Mouse (Mus musculus) liver, postnatal 0 days (tissue): ENCODE data around the gene Tex2. TPM values are rescaled to one million over a fixed set of nuclear protein-coding genes. Genes with fewer than 3 reads are reported as not detected.
A peak's percentile ranks its signal among the peaks of the same experiment; 100 is the strongest.

ENCODE experiments used
- ATAC-seq: fragments of 200-750 bp; cut with Nextera tagmentation; 2 replicates; pipeline ENCODE4 v1.8.0; 2017; ENCODE audit warnings: mild to moderate bottlenecking, moderate library complexity
- DNase-seq: peaks from one replicate; pipeline ENCODE4 v3.0.0-alpha.2; 2016
- H3K27ac ChIP-seq: fragments of 300-500 bp; sonication (generic); 2 replicates; pipeline ENCODE4 v1.5.1; 2014; ENCODE audit warnings: antibody characterized with exemption, moderate library complexity, mild to moderate bottlenecking, low read depth
- H3K27me3 ChIP-seq: fragments of 300-500 bp; sonication (generic); 2 replicates; pipeline ENCODE4 v1.6.1; 2014; ENCODE audit warnings: low read length, control low read depth, mixed read lengths; ENCODE audit not compliant: insufficient read depth
- H3K36me3 ChIP-seq: fragments of 300-500 bp; sonication (generic); replicated peaks from 2 replicates; pipeline ENCODE4 v1.6.1; 2014; ENCODE audit warnings: mild to moderate bottlenecking, control low read depth, low read length, moderate library complexity, mixed read lengths; ENCODE audit not compliant: insufficient read depth
- H3K4me1 ChIP-seq: fragments of 300-500 bp; sonication (generic); 2 replicates; pipeline ENCODE4 v1.6.1; 2014; ENCODE audit warnings: antibody characterized with exemption, mild to moderate bottlenecking, control low read depth; ENCODE audit not compliant: insufficient read depth
- H3K4me2 ChIP-seq: fragments of 300-500 bp; sonication (generic); 2 replicates; pipeline ENCODE4 v1.6.1; 2014; ENCODE audit warnings: low read depth, mild to moderate bottlenecking, low read length, moderate library complexity, mixed read lengths
- H3K4me3 ChIP-seq: fragments of 300-500 bp; sonication (generic); 2 replicates; pipeline ENCODE4 v1.5.1; 2014; ENCODE audit warnings: low read depth, low read length
- H3K9ac ChIP-seq: fragments of 300-500 bp; sonication (generic); replicated peaks from 2 replicates; pipeline ENCODE4 v1.6.1; 2014; ENCODE audit warnings: mild to moderate bottlenecking, moderate library complexity
- H3K9me3 ChIP-seq: fragments of 300-500 bp; sonication (generic); 2 replicates; pipeline ENCODE4 v1.6.1; 2016; ENCODE audit warnings: mild to moderate bottlenecking, control low read depth, low read length, mixed read lengths
- CTCF ChIP-seq: sonication (generic); IDR thresholded peaks from 2 replicates; pipeline ENCODE4 v1.5.1; 2016; ENCODE audit warnings: antibody characterized with exemption, low read depth
- EP300 ChIP-seq: IDR thresholded peaks from 2 replicates; pipeline ENCODE4 v1.6.1; 2016; ENCODE audit warnings: antibody characterized with exemption, low read depth, mild to moderate bottlenecking
- WGBS: fragments of 180-500 bp; shearing (Covaris S2); extraction: QIAGEN DNeasy Blood & Tissue Kit; methylation state at CpG from one replicate; pipeline ENCODE4 v1.1.7; 2014; ENCODE audit not compliant: insufficient replicate concordance; 5-methylcytosine and 5-hydroxymethylcytosine counted together
- polyA plus RNA-seq: library from polyadenylated mRNA; unstranded; fragments of >200 nt; fragmentation: Nextera tagmentation; extraction: Ambion mirVana; gene quantifications from 2 replicates; pipeline ENCODE4 v1.2.1, GENCODE M21; 2015

Gene Tex2
- polyA plus RNA-seq, 1 experiment from 2014 or later, result 11.3 TPM

DNA sequence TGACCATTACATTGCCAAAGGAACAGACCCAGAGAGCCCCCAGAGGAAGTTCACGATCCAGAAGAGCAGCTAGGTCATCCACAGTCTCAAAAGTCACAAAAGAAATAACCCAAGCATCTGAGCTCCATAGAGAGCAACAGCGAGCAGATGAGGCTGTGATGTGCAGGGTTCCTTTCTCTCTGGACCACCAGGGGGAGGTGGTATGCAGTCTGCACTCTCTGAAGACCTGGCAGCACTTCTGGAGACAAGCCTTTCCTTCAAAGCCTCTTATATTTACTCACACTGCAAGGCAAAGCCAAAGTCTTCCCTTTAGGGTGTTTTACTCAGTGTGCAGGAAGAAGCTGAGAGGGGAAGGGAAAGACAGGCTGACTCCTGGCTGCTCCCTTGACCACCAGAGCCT lies 100.1 kb downstream of the Tex2 start:
- H3K9ac ChIP-seq, result no peak overlapping the region

DNA sequence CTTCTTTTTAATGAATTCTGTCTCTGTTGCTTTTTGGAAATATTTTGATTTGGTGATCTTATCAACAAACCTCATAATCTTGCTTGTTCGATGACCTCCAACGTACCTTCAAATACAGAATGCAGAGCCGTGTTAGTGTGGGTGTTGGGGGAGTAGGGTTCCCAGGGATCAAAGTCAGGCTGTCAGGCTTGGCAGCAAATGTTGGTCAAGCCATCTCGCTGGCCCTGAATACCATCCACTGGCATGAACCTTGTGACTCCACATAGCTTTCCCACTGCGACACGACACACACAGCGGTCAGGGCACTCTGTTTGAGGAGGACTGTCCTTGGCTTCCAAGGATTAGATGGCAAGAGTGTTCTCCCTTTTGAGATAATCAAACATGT lies 101.2 kb downstream of the Tex2 start:
- WGBS, result 78% methylated on average over 7 of the region's 7 CpGs
- Histone ChIP-seq H3K36me3 (peaks cover 32% of the 10 kb centered on the region), H3K4me3 (no peak overlapping the region)

More for the DNA sequence above, 100.1 kb downstream of the Tex2 start:
- Histone ChIP-seq H3K27me3 (no peaks in the 10 kb centered on the region), H3K4me1 (peaks cover 12% of the 10 kb centered on the region), H3K4me3 (no peak overlapping the region), H3K27ac (0 out of 2 replicates have a peak overlapping the region, but pooled peaks have one; percentile 61), H3K9me3 (no peaks in the 10 kb centered on the region), H3K36me3 (peaks cover 28% of the 10 kb centered on the region), H3K4me2 (no peak overlapping the region)
- ATAC-seq, result no peak
- TF ChIP-seq CTCF (peak; percentile 74), EP300 (no peak)
- no peak for DNase-seq
- 60% methylated on average over 2 of the region's 2 CpGs for WGBS

DNA sequence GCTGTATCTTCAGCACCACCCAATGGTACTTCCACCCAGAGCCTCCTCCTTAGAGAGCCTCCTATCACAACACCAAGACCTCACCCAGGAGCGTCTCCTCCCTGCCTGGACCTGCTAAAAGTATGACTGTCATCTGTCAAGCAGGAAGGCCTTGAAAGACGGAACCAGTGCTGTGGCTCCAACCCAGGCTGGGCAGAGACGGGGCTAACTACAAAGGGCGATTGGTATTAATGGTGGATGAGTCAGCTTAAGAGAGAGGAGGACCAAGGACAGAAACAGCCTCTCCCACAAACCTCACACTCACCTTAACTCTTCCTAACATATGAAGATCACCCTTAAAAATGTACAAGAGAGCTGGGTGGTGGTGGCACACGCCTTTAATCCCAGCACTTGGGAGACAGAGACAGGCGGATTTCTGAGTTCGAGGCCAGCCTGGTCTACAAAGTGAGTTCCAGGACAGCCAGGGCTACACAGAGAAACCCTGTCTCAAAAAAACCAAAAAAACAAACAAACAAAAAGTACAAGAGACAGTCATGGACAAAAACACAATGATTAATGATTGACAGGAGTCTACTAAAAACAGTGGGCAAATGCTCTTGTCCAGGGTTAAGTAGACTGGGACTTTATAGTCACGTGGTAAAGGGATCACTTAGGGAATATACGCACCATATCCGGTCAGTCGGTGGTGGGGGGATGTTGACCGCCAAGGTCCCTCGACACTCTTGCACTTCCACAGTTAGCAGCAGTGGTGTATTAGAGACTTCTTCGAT lies 101.8 kb downstream of the Tex2 start:
- no peaks in the 10 kb centered on the region for H3K9me3 ChIP-seq
- no peak overlapping the region for H3K4me3 ChIP-seq
- ATAC-seq, result no peak
- no peaks in the 10 kb centered on the region for H3K27me3 ChIP-seq
- peaks cover 37% of the 10 kb centered on the region for H3K36me3 ChIP-seq
- 78% methylated on average over 14 of the region's 14 CpGs for WGBS
- H3K27ac ChIP-seq, result 0 out of 2 replicates have a peak overlapping the region, but pooled peaks have one; percentile 2
- H3K4me1 ChIP-seq, result peaks cover 12% of the 10 kb centered on the region
- TF ChIP-seq EP300 (no peak), CTCF (no peak)
- DNase-seq, result no peak
- no peak overlapping the region for H3K9ac ChIP-seq
- no peak overlapping the region for H3K4me2 ChIP-seq

More for the DNA sequence above, 101.2 kb downstream of the Tex2 start:
- Histone ChIP-seq H3K27ac (0 out of 2 replicates have a peak overlapping the region, but pooled peaks have one; percentile 16), H3K9ac (no peak overlapping the region), H3K4me2 (no peak overlapping the region), H3K27me3 (no peaks in the 10 kb centered on the region), H3K9me3 (no peaks in the 10 kb centered on the region), H3K4me1 (peaks cover 12% of the 10 kb centered on the region)
- ATAC-seq (no peak), DNase-seq (no peak)
- TF ChIP-seq CTCF (no peak), EP300 (no peak)

- H3K27ac ChIP-seq, result peak overlapping the region; percentile 34; the same call in 1 of the 2 replicates
- H3K27me3 ChIP-seq, result no peaks in the 10 kb centered on the region
- 90% methylated on average over 7 of the region's 7 CpGs for WGBS
- TF ChIP-seq EP300 (no peak), CTCF (no peak)
- no peak for DNase-seq
- H3K36me3 ChIP-seq, result peaks cover 37% of the 10 kb centered on the region
- no peak overlapping the region for H3K9ac ChIP-seq
- peak; percentile 31 for ATAC-seq
- H3K4me2 ChIP-seq, result no peak overlapping the region
- H3K9me3 ChIP-seq, result no peaks in the 10 kb centered on the region
- H3K4me3 ChIP-seq, result no peak overlapping the region
- H3K4me1 ChIP-seq, result no peaks in the 10 kb centered on the region; the same call in 1 of the 2 replicates
Observed at GRCm38 (mm10) chr11:106507638-106508037, 105.6 kb downstream of the Tex2 start.

DNA sequence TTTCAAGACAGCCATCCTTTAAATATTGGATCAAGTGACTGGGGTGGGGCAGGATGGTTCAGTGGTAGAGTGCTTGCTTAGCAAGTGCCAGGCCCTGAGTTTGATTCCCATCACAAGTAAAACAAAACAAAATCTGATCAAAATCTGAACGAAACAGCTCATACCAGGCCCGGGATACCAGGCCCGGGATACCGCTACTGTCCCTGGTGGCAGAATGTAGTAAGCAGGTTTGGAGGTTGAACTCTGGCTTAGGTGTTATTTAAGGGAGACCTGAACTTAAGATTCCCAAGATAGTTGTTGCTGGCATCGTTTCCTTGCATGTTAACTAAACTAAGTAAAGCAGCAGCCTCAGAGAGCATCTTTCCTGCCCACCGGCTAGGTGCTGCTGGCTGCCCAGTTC lies 107.0 kb downstream of the Tex2 start:
- ATAC-seq (no peak), DNase-seq (no peak)
- H3K27me3 ChIP-seq, result no peaks in the 10 kb centered on the region
- TF ChIP-seq EP300, result no peak
- TF ChIP-seq CTCF, result 0 out of 2 replicates have a peak, but pooled peaks have one; percentile 10
- H3K9me3 ChIP-seq, result no peaks in the 10 kb centered on the region
- H3K36me3 ChIP-seq, result peaks cover 29% of the 10 kb centered on the region
- no peak overlapping the region for H3K9ac ChIP-seq
- peaks cover 2% of the 10 kb centered on the region; the same call in 1 of the 2 replicates for H3K4me1 ChIP-seq
- no peak overlapping the region for H3K4me2 ChIP-seq
- H3K27ac ChIP-seq, result no peak overlapping the region
- H3K4me3 ChIP-seq, result no peak overlapping the region
- 92% methylated on average over 6 of the region's 6 CpGs for WGBS

DNA sequence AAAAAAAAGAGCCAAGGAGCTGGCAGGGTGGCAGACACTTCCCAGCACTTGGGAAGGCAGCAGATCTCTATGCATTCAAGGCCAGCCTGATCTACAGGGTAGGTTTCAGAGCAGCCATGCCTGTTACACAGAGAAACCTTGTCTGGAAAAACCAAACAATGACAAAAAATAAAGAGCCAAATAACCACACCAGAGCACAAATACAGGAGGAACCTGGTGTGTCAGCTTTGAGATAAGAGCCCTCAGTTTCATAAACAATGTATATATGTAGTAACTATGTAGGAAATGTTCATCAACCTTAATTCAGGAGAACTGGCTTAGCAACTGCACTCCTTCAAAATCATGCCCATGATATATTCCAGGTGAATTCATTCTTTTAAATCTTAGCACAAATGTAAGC lies 109.1 kb downstream of the Tex2 start:
- Histone ChIP-seq H3K4me3 (no peak overlapping the region), H3K4me1 (peaks cover 2% of the 10 kb centered on the region; the same call in 1 of the 2 replicates), H3K27ac (no peak overlapping the region), H3K9me3 (no peaks in the 10 kb centered on the region), H3K9ac (no peak overlapping the region), H3K27me3 (no peaks in the 10 kb centered on the region), H3K36me3 (peaks cover 20% of the 10 kb centered on the region), H3K4me2 (no peak overlapping the region)
- no peak for DNase-seq
- no peak for ATAC-seq
- TF ChIP-seq EP300, result no peak
